Mouse (Mus musculus) heart, embryonic 16.5 days (tissue): ENCODE measurements at regions not wholly inside any gene's neighbourhood (a gene's known extent, or its start where the extent isn't known, plus 50 kb on each side); places are given as distances from the start of the nearest gene placed in this dataset. TPM values are rescaled to one million over a fixed set of nuclear protein-coding genes. Genes with fewer than 3 reads are reported as not detected.

ENCODE experiments used
- microRNA-seq: library from miRNA; unstranded; fragments of <30 nt; microRNA quantifications from one replicate; pipeline ENCODE4, GENCODE M21; 2017

Small RNAs in the stretch of these regions (microRNA-seq; reads per million reads assigned to microRNA genes)
- gene Gm27722, result not detected
- gene Mir6388, result not detected
